Mouse (Mus musculus): ENCODE data around the gene Lamtor1. TPM values are rescaled to one million over a fixed set of nuclear protein-coding genes. Genes with fewer than 3 reads are reported as not detected.

Gene Lamtor1
- polyA plus RNA-seq, 1 experiment from 2014 or later, result 149 TPM

DNA sequence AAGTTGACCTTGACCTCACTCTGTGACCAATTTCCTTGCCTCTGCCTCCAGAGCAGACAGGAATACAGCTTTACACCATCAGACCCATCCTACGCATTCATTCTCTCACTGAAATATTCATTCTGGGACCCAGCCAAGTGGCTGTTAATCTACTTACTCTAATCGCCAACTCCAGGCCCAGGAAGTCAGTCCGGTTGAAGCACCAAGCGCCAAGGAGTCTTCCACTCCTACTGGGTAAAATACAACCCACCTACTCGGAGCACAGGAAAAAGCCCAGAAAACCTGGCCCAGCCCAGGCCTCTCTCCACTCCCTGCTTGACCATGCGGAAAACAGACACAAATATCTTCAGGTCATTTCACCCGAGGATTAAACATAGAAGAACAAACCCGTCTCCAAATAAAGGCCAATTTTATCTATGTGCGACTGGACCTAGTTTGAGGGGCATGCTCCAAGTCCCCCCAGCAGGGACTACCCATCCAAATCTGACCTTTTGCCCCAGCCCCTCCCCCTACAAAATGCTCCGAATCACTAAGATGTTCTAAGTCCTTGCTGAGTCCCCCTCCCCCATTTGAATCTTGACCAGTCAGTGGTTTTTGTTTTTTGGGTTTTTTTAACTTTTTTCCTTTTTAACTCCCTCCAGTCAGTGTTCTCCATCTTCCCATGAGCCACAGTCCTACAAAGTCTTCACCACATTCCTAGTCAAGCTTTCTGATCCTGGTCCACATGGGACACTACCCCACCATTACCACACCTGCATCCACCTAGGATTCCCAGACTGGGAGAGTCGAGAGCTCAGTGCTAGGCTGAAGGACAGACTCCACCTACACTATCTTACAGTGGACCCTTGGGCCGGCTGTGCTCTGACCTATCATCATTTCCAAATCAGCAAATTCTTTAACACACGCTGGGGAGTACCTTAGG is 37.2 kb upstream of the Lamtor1 start:
- Histone ChIP-seq H3K4me1 (ENCODE audit: control insufficient read depth, insufficient read depth, low read length) (no peaks in the 10 kb centered on the region), H3K27ac (ENCODE audit: low read length) (no peak overlapping the region), H3K4me3 (replicated peaks; ENCODE audit: low read length) (no peak overlapping the region), H3K9me3 (replicated peaks; ENCODE audit: control insufficient read depth, low read length) (no peaks in the 10 kb centered on the region), H3K9ac (ENCODE audit: low read length) (no peak overlapping the region), H3K27me3 (ENCODE audit: control insufficient read depth, insufficient read depth, low read length) (no peaks in the 10 kb centered on the region), H3K36me3 (ENCODE audit: control insufficient read depth, insufficient read depth, low read length) (no peaks in the 10 kb centered on the region), H3K4me2 (ENCODE audit: low read depth, low read length) (no peak overlapping the region)
- WGBS, result 68% methylated on average over 13 of the region's 13 CpGs
- ATAC-seq (ENCODE audit: insufficient read depth, low FRiP score), result no peak

DNA sequence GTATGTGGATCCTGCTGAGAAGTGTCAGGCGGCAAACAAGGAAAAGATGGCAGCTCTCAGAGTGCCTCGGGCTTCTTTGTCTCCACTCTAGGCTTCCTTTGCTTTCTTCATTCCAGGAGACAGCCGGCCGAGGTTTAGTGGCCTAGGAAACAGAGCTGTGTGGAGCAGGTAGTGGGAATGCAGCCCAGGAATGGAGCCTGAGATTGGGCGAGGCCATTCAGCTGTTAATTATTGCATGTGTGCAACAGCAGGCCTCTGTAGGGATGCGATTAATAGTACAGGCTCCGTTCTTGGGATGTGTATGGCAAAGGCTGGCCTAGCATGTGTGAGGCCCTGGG is 36.6 kb upstream of the Lamtor1 start:
- no peak overlapping the region for H3K27ac ChIP-seq (ENCODE audit: low read length)
- H3K4me3 ChIP-seq (replicated peaks; ENCODE audit: low read length), result no peak overlapping the region

DNA sequence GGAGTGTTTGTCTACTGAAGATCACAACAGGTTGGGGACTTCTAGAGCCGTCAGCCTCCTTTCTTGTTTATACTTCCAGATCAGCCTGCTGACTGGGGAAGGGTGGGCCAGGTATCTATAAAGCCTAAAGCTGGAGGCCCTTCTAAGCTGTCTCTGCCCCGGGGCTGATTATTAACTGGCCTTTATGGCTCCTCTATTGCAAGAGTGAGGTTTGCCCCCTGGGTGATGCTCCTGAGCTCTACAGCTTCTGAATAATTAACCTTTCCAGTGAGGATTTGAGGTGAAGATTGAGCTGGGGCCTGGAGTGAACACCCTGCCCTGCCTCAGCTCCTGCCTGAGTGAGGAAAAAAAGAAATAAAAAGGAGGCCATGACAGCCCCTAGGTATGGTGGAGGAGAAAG is 35.1 kb upstream of the Lamtor1 start, which contains the start of gene Folr1:
Gene Folr1, minus strand, starts transcription at position 160 of the 400 bp plus-strand sequence.
- Histone ChIP-seq H3K36me3 (ENCODE audit: control insufficient read depth, insufficient read depth, low read length) (no peaks in the 10 kb centered on the region), H3K9me3 (replicated peaks; ENCODE audit: control insufficient read depth, low read length) (no peaks in the 10 kb centered on the region), H3K27me3 (ENCODE audit: control insufficient read depth, insufficient read depth, low read length) (no peaks in the 10 kb centered on the region), H3K9ac (ENCODE audit: low read length) (no peak within 1 kb of the TSS), H3K4me2 (ENCODE audit: low read depth, low read length) (no peak within 1 kb of the TSS), H3K27ac (ENCODE audit: low read length) (no peak within 1 kb of the TSS), H3K4me1 (ENCODE audit: control insufficient read depth, insufficient read depth, low read length) (no peaks in the 10 kb centered on the region), H3K4me3 (replicated peaks; ENCODE audit: low read length) (no peak within 1 kb of the TSS)
- no peak for ATAC-seq (ENCODE audit: insufficient read depth, low FRiP score)
- 55% methylated on average over 2 of the region's 2 CpGs for WGBS

More for the DNA sequence above, 36.6 kb upstream of the Lamtor1 start:
- no peaks in the 10 kb centered on the region for H3K27me3 ChIP-seq (ENCODE audit: control insufficient read depth, insufficient read depth, low read length)
- 70% methylated on average over 7 of the region's 7 CpGs for WGBS
- H3K4me1 ChIP-seq (ENCODE audit: control insufficient read depth, insufficient read depth, low read length), result no peaks in the 10 kb centered on the region
- H3K36me3 ChIP-seq (ENCODE audit: control insufficient read depth, insufficient read depth, low read length), result no peaks in the 10 kb centered on the region
- H3K4me2 ChIP-seq (ENCODE audit: low read depth, low read length), result no peak overlapping the region
- no peak overlapping the region for H3K9ac ChIP-seq (ENCODE audit: low read length)
- H3K9me3 ChIP-seq (replicated peaks; ENCODE audit: control insufficient read depth, low read length), result no peaks in the 10 kb centered on the region
- ATAC-seq (ENCODE audit: insufficient read depth, low FRiP score), result no peak

DNA sequence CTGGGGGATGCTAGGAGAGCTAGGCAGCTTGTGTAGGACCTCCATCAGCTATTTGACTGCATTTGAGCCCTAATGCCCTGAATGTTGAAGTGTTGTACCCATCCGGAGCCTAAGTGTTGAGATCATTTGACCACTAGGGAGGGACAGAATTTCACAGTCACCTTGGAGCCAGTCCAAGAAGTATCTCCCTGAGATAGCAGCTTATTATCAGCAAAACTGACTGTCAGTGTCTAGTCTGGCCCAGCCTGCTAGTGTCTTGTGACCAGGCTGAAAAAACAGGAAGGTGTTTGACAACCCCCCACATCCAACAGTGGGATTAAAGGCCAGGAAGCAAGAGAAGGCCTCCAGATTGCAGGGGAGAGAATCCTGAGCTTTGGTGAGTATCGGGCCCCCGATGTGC is 34.4 kb upstream of the Lamtor1 start:
- no peak overlapping the region for H3K9ac ChIP-seq (ENCODE audit: low read length)
- no peak overlapping the region for H3K4me2 ChIP-seq (ENCODE audit: low read depth, low read length)
- H3K36me3 ChIP-seq (ENCODE audit: control insufficient read depth, insufficient read depth, low read length), result no peaks in the 10 kb centered on the region
- no peak overlapping the region for H3K27ac ChIP-seq (ENCODE audit: low read length)
- no peak overlapping the region for H3K4me3 ChIP-seq (replicated peaks; ENCODE audit: low read length)
- ATAC-seq (ENCODE audit: insufficient read depth, low FRiP score), result no peak
- H3K27me3 ChIP-seq (ENCODE audit: control insufficient read depth, insufficient read depth, low read length), result no peaks in the 10 kb centered on the region
- no peaks in the 10 kb centered on the region for H3K4me1 ChIP-seq (ENCODE audit: control insufficient read depth, insufficient read depth, low read length)
- WGBS, result 77% methylated on average over 3 of the region's 3 CpGs
- H3K9me3 ChIP-seq (replicated peaks; ENCODE audit: control insufficient read depth, low read length), result no peaks in the 10 kb centered on the region

DNA sequence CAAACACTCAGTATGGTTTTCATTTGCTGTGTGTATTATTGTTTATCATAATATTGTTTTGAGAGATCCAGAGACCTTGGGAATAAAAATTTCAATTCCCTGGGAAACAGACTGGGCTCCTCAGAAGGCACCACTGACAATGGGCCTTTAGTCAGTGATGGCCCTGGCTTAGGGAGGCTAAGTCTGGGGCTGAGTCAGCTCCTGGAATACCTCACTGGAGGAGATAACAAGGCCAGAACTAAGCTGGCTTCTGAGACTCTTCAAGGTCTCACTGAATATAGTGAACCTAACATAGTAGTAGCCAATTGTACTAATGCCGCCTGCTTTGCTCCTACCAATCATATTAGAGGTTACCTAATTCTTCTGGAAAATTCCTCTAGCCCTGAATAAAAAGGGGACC is 29.7 kb upstream of the Lamtor1 start:
- H3K4me1 ChIP-seq (ENCODE audit: control insufficient read depth, insufficient read depth, low read length), result no peaks in the 10 kb centered on the region
- WGBS, result 89% methylated on average over 1 of the region's 1 CpGs
- H3K9me3 ChIP-seq (replicated peaks; ENCODE audit: control insufficient read depth, low read length), result no peaks in the 10 kb centered on the region
- no peak overlapping the region for H3K4me2 ChIP-seq (ENCODE audit: low read depth, low read length)
- no peak overlapping the region for H3K4me3 ChIP-seq (replicated peaks; ENCODE audit: low read length)
- no peaks in the 10 kb centered on the region for H3K36me3 ChIP-seq (ENCODE audit: control insufficient read depth, insufficient read depth, low read length)
- no peak overlapping the region for H3K27ac ChIP-seq (ENCODE audit: low read length)
- ATAC-seq (ENCODE audit: insufficient read depth, low FRiP score), result no peak
- no peaks in the 10 kb centered on the region for H3K27me3 ChIP-seq (ENCODE audit: control insufficient read depth, insufficient read depth, low read length)
- no peak overlapping the region for H3K9ac ChIP-seq (ENCODE audit: low read length)

DNA sequence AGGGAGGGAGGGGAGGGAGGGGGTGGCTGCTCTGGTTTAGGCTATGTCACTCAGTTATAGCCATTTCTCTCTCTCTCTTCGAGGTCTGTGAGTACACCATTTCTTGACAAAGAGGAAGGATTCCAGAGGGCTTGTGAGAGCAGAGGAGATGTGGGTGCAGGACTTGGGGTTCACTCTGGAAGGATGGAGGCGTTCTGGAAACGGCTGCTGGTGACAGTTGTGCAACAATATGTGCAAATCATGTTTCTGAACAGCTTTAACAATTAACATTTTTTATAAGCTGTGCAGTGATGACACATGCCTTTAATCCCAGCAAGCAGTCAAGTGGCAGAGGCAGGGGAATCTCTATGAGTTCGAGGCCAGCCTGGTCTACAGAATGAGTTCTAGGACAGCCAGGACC is 24.8 kb upstream of the Lamtor1 start:
- no peak overlapping the region for H3K9ac ChIP-seq (ENCODE audit: low read length)
- no peaks in the 10 kb centered on the region for H3K27me3 ChIP-seq (ENCODE audit: control insufficient read depth, insufficient read depth, low read length)
- H3K4me1 ChIP-seq (ENCODE audit: control insufficient read depth, insufficient read depth, low read length), result no peaks in the 10 kb centered on the region
- H3K4me2 ChIP-seq (ENCODE audit: low read depth, low read length), result no peak overlapping the region
- H3K27ac ChIP-seq (ENCODE audit: low read length), result no peak overlapping the region
- H3K9me3 ChIP-seq (replicated peaks; ENCODE audit: control insufficient read depth, low read length), result no peaks in the 10 kb centered on the region
- 74% methylated on average over 4 of the region's 4 CpGs for WGBS
- no peak for ATAC-seq (ENCODE audit: insufficient read depth, low FRiP score)
- no peak overlapping the region for H3K4me3 ChIP-seq (replicated peaks; ENCODE audit: low read length)
- no peaks in the 10 kb centered on the region for H3K36me3 ChIP-seq (ENCODE audit: control insufficient read depth, insufficient read depth, low read length)

DNA sequence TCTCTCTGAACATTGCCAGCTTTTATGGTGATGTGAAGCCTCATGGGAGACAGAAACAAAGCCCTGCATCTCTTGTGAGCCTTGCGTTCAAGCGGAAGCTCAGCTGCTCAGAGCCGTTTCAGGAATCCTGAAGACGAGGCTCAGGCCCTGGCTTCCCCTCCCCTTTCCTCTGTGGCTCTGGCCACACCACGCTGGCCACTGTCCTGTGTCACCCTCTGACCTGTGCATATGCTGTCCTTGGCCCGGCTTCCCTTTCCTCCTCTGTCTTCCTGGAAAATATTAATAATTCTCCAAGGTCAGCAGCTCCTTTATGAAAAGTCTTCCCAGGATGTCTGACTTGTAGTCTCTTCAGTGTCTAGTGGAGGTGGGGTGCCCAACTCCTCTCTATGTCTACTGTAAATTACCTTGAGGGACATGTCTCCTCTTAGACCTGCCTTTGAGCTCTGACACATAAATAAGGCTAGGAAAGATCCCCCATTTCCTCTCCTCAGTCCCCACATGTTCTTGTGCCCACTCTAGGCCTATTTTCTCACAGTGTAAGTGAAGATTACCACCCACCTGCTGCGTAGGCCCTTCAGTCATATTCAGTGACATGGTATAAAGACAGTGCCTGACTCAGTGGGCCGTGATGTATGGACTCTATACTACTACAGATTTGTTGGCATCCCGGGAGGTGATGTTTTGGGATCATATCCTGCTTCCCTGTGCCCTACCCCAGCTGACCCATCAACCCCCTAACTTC is 23.1 kb upstream of the Lamtor1 start:
- ATAC-seq (ENCODE audit: insufficient read depth, low FRiP score), result no peak
- Histone ChIP-seq H3K27me3 (ENCODE audit: control insufficient read depth, insufficient read depth, low read length) (no peaks in the 10 kb centered on the region; the same call in 1 of the 2 replicates), H3K4me3 (replicated peaks; ENCODE audit: low read length) (no peak overlapping the region), H3K4me2 (ENCODE audit: low read depth, low read length) (no peak overlapping the region), H3K4me1 (ENCODE audit: control insufficient read depth, insufficient read depth, low read length) (no peaks in the 10 kb centered on the region), H3K36me3 (ENCODE audit: control insufficient read depth, insufficient read depth, low read length) (no peaks in the 10 kb centered on the region), H3K9me3 (replicated peaks; ENCODE audit: control insufficient read depth, low read length) (no peaks in the 10 kb centered on the region), H3K27ac (ENCODE audit: low read length) (no peak overlapping the region), H3K9ac (ENCODE audit: low read length) (no peak overlapping the region)
- WGBS, result 59% methylated on average over 9 of the region's 9 CpGs

DNA sequence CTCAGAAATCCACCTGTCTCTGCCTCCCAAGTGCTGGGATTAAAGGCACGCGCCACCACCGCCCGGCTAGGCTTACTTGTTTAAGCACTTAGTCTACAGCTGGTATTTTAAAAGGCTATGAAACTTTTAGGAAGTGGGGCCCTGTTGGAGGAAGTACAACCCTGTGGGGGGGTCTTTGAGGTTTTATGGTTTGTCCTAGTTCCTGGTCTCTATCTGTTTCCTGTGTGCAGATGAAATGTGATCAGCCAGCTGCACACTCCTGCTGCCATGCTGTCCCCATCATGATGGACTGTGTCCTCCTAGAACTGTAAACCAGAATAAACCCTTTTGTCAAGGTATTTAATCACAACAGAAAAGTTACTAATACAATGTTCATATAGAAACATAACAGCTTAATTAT is 21.5 kb upstream of the Lamtor1 start:
- no peaks in the 10 kb centered on the region for H3K9me3 ChIP-seq (replicated peaks; ENCODE audit: control insufficient read depth, low read length)
- ATAC-seq (ENCODE audit: insufficient read depth, low FRiP score), result no peak
- H3K4me3 ChIP-seq (replicated peaks; ENCODE audit: low read length), result no peak overlapping the region
- H3K36me3 ChIP-seq (ENCODE audit: control insufficient read depth, insufficient read depth, low read length), result no peaks in the 10 kb centered on the region
- no peaks in the 10 kb centered on the region; the same call in 1 of the 2 replicates for H3K27me3 ChIP-seq (ENCODE audit: control insufficient read depth, insufficient read depth, low read length)
- no peaks in the 10 kb centered on the region for H3K4me1 ChIP-seq (ENCODE audit: control insufficient read depth, insufficient read depth, low read length)
- 93% methylated on average over 4 of the region's 4 CpGs for WGBS
- no peak overlapping the region for H3K27ac ChIP-seq (ENCODE audit: low read length)
- no peak overlapping the region for H3K4me2 ChIP-seq (ENCODE audit: low read depth, low read length)
- H3K9ac ChIP-seq (ENCODE audit: low read length), result no peak overlapping the region

DNA sequence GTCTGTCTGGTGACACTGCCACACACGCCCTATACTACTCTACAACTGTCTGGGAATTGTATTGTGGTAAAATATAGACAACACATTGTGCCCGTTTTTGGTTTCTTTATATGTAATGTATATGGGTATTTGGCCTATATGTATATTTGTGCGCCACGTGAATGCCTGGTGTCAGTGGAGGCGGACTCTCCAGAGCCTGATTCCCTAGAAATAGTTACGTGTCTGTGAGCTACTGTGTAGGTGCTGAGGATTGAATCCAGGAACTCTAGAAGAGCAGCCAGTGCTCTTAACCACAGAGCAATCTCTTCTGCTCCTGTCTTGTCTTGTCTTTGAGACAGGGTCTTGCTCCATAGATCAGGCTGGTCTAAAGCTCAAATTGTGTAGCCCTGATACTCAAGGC is 19.4 kb upstream of the Lamtor1 start:
- H3K27ac ChIP-seq (ENCODE audit: low read length), result no peak overlapping the region
- H3K9ac ChIP-seq (ENCODE audit: low read length), result no peak overlapping the region
- ATAC-seq (ENCODE audit: insufficient read depth, low FRiP score), result no peak
- no peak overlapping the region for H3K4me3 ChIP-seq (replicated peaks; ENCODE audit: low read length)
- no peaks in the 10 kb centered on the region; the same call in 1 of the 2 replicates for H3K27me3 ChIP-seq (ENCODE audit: control insufficient read depth, insufficient read depth, low read length)
- H3K4me2 ChIP-seq (ENCODE audit: low read depth, low read length), result no peak overlapping the region
- no peaks in the 10 kb centered on the region for H3K36me3 ChIP-seq (ENCODE audit: control insufficient read depth, insufficient read depth, low read length)
- WGBS, result 85% methylated on average over 6 of the region's 6 CpGs
- no peaks in the 10 kb centered on the region for H3K4me1 ChIP-seq (ENCODE audit: control insufficient read depth, insufficient read depth, low read length)
- H3K9me3 ChIP-seq (replicated peaks; ENCODE audit: control insufficient read depth, low read length), result no peaks in the 10 kb centered on the region
